Mouse (Mus musculus): ENCODE measurements at regions not wholly inside any gene's neighbourhood (a gene's known extent, or its start where the extent isn't known, plus 50 kb on each side); places are given as distances from the start of the nearest gene placed in this dataset.

GRCm38 (mm10) chr17:14541035-14541434 is 153.0 kb downstream of the Thbs2 start:
- no peak for DNase-seq
- intact Hi-C loops (cut with DNase I), result no loop called here

- DNase-seq, result no peak
- intact Hi-C loops (cut with DNase I), result no loop called here
Observed at GRCm38 (mm10) chr17:14540269-14540975, 153.6 kb downstream of the Thbs2 start.

DNA sequence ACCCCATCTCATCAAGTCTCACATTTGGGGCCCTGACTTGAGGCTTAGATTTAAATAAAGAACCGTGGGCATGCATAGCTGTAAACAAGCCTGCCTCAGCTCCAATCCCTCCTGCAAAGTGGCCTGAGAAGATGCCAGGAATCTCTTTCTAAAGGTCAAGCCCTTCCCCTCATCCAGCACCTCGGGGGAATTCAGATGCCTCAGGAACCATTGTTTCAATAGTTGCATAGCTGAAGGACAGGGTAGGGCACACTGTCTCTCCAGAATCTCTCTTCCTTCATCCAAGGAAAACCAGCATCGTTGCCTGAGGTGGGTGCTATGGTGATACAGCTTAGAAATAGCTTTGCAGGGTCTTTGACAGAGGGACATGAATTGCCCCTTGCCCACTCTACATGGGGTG is 154.4 kb downstream of the Thbs2 start:
- intact Hi-C loops (cut with DNase I), result no loop called here
- DNase-seq, result no peak

DNA sequence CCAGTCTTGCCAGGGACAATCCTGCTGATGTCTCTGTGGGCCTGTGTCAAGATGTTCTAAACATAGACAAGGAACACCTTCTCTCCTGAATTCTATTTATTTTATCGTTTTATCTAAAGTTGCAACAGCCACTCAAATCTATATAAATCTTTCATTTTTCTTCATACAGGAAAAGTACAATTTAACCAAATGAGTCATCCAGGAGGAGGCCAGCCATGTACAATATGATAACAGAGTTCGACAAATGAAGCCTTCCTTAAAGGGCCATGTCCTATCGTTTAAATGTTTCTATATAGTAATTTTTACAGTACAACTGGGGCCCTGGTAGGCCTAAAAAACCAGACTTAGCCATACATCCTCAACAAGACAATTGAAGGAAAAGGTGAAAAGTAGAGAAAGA is 154.8 kb downstream of the Thbs2 start:
- no peak for DNase-seq
- intact Hi-C loops (cut with DNase I), result no loop called here

- DNase-seq, result no peak
- intact Hi-C loops (cut with DNase I), result no loop called here
Observed at GRCm38 (mm10) chr17:14538527-14538926, 155.5 kb downstream of the Thbs2 start.

DNA sequence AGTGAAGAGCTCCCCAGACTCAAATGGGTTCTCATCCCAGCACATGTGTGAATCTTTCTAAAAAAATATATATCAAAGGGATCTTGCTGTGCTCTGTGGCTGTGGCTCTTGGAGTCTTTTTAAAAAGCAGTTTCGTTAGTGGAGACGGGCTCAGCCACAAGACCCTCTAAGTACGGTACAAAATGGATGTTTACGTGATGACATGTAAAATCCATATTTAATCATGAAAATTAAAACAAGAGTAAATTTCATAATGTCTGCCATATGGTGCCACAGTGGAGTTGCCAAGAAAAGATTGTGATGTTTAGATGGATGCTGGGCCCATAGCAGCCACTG is 161.1 kb downstream of the Thbs2 start:
- no peak for DNase-seq
- intact Hi-C loops (cut with DNase I), result no loop called here

DNA sequence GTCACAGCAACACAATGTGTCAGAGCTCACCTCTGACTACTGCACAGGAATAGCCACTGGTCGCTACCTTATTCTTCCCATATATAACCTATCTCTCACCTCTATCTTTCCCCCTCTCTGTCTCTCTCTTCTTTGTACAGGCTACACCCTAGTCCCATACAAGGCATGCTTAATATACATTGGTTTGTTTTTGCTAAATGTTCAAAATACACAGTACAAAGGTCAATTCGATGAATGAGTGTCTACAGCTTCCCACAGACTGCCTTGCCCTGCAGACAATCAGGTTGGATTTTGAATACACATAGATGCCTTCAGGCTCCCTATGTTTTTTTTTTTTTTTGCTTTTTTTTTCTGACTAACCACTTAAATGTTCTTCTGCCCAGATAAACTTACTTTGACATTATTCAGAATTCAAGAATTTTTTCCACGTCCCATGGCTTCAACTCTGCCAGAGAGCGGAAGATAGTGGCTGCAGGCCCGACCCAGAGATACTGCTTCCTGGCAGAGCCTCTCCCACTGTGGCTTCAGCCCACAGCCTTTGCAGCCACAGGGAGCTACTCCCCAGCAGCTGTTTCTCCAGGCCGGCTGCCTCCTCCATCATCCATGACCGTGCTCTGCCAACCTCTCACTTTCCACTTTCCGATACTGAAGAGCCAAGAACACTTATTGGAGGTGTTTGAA is 161.6 kb downstream of the Thbs2 start:
- DNase-seq, result peak; percentile 55
- intact Hi-C loops (cut with DNase I), result no loop called here

DNA sequence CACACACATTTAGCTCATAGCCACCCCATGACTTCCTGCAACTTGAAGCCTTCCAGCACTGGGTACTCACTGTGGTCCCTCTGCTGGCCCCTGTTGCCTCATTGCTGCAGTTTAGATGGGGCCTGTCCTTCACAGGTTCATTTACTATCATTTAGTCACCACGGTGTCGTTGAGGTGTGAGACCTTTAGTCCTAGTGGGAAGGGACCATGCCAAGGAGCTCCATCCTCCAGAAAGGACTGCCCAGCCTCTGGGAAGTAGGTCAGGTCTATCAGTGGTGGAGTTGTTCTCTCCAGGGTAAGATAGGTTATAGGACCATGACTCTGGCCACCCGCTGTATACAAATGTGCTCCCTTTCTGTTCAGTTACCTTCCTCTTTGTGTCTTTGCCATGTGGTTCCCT is 162.2 kb downstream of the Thbs2 start:
- no peak for DNase-seq
- intact Hi-C loops (cut with DNase I), result no loop called here

DNA sequence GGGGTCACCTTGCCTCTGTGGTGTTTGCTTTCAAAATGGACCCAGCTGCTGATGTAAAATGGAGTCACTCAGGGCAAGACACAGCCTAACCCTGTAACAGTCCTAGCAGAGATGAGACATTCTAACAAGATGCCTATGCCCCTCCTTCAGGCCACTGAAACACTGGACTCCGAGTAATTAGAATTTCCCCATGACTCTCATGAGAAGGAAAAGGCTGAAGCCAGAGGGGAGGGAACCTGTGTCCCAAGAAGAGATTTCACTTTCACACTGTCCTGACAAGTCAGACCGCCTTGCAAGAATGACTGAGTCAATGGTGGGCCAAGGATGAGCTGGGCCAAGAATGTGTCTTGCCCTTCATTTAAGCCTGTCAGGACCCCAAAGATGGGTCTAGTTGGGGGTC is 166.3 kb downstream of the Thbs2 start:
- intact Hi-C loops (cut with DNase I), result no loop called here
- DNase-seq, result no peak

- DNase-seq, result no peak
- intact Hi-C loops (cut with DNase I), result no loop called here
Observed at GRCm38 (mm10) chr17:14525255-14525654, 168.8 kb downstream of the Thbs2 start.

GRCm38 (mm10) chr17:14524426-14525236 is 169.4 kb downstream of the Thbs2 start:
- intact Hi-C loops (cut with DNase I), result loop anchor here (1.0 to 5.0 kb wide), 2 partner anchors 292 to 380 kb away; no protein-coding TSS in a partner anchor
- DNase-seq, result peak; percentile 76

- intact Hi-C loops (cut with DNase I), result loop anchor here (5.0 kb wide), 1 partner anchor 290 kb away; no protein-coding TSS in a partner anchor
- no peak for DNase-seq
Observed at GRCm38 (mm10) chr17:14522011-14522410, 172.0 kb downstream of the Thbs2 start.

GRCm38 (mm10) chr17:14520565-14520964 is 173.5 kb downstream of the Thbs2 start:
- peak; percentile 84 for DNase-seq
- intact Hi-C loops (cut with DNase I), result loop anchor here (5.0 kb wide), 1 partner anchor 288 kb away; no protein-coding TSS in a partner anchor

GRCm38 (mm10) chr17:14519367-14519766 is 174.7 kb downstream of the Thbs2 start:
- DNase-seq, result no peak
- intact Hi-C loops (cut with DNase I), result loop anchor here (5.0 kb wide), 1 partner anchor 232 kb away; no protein-coding TSS in a partner anchor

DNA sequence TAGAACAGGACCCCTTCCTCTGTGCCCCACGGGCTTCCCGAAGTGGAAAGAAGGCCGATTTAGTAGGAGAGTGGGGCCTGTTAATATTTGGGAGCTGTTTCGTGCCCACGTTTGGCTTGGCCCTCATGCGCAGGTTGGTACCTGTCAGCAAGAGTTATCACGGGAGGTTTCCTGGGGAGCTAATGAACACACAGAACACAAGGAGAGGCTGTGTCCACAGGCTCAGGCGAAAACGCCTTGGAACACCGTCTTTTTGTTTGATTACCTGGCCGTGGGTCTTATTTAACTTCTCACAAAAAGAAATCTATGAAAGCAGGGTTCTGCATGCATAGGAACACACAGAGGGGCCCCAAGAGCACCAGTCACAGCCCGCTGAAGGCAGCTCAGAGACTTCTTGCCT is 175.8 kb downstream of the Thbs2 start:
- DNase-seq, result no peak
- intact Hi-C loops (cut with DNase I), result loop anchor here (5.0 kb wide), 1 partner anchor 231 kb away; no protein-coding TSS in a partner anchor

DNA sequence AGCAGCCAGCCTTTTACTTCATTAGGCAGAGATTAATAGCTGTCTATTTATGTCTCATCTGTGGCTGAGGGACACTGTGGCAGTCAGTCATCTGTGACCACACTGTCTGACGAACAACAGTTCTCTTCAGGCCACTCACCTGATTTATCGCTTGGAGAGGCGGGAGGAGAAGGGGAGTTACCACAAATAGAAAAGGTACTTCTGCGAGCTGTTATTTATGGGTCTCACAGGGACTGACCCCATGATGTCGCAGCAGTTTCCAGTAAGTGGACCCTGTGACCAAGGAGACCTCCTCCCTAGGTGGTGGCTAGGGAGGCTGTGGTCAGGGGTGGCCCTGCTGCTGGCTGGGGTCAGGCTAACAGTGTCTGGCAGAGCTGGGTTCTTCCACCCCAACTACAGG is 176.7 kb downstream of the Thbs2 start:
- intact Hi-C loops (cut with DNase I), result loop anchor here (5.0 kb wide), 1 partner anchor 230 kb away; no protein-coding TSS in a partner anchor
- no peak for DNase-seq

DNA sequence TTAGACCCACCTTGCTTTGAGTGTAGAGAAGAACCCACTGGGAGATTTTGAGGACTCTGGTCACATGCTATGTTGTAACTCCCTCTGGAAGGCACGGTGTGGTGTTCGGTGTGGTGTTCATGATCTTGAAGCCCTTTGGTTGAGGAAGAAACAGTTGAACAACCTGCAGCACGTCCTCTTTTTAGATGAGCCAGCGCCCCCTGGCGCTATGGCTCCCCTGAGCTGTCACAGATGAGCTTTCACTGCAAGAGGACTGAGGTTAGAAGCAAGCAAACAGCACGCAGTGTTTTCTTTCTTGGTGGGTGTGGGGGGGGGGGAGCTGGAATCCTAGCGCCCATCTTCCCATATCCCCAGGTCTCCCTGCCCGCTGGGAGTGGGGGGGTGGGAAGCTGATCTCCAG is 177.9 kb downstream of the Thbs2 start:
- peak; percentile 69 for DNase-seq
- intact Hi-C loops (cut with DNase I), result loop anchor here (5.0 kb wide), 1 partner anchor 229 kb away; no protein-coding TSS in a partner anchor

GRCm38 (mm10) chr17:14513454-14513853 is 180.6 kb downstream of the Thbs2 start:
- intact Hi-C loops (cut with DNase I), result no loop called here
- DNase-seq, result no peak

- intact Hi-C loops (cut with DNase I), result no loop called here
- no peak for DNase-seq
Observed at GRCm38 (mm10) chr17:14510486-14510885, 183.5 kb downstream of the Thbs2 start.

DNA sequence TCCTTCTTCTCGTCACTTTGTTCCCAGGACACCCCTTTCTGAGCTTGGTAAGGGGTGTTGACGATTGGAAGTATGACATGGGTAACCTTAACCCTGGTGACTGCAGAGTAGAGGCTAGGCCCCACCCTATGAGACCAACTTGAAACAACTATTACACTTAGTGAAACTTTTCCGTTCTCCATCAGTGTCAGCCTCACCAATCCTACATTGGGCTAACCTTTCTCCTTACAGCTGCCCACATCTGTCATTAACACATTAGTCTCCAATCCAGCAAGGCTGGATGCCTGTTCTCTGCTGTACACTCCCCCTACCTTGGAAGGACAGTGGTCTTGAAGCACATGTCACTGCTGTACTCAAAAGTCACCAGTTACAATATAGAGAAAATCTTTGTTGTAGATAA is 186.9 kb downstream of the Thbs2 start:
- intact Hi-C loops (cut with DNase I), result no loop called here
- no peak for DNase-seq

GRCm38 (mm10) chr17:14506123-14506522 is 187.9 kb downstream of the Thbs2 start:
- no peak for DNase-seq
- intact Hi-C loops (cut with DNase I), result no loop called here

All from left cerebral cortex, postnatal 4 days (tissue).